In the genomic region with DNA sequence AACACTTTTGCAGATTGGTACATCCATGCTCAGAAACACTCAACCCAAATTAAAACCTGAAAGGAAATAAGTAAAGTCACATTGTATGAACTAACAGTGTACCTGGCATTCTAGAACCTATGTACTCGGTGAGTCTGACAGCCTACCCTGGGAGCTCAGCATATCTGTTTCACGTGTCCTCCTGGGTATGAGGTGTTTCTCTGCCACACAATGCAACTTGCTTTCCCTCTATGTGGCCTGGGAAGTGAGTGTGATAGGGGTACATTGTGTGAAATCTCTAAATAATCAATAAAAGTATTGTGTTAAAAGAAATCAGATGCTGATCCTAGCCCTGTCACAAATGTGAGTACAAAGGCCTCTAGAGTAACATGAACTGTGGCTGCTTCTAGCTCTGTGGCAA, we compare ENCODE assay signal across 22 mouse cellular contexts.
DNase-seq lines count a peak whose midpoint lies in the region; ATAC-seq lines count a peak whose summit lies in the region.
"Had no signal": no experiment of that assay in that cellular context is flagged by ENCODE, and none has a peak within 500 bp of the region (broad histone marks: within the 10 kb centered on the region; RNA-seq: fewer than 3 reads in every experiment).

No protein-coding gene starts in this region.

- H3K4me3 ChIP-seq in embryonic facial prominence, embryonic 12.5 days, result no peak overlapping the region
- no peak overlapping the region for H3K4me3 ChIP-seq in embryonic facial prominence, embryonic 10.5 days
- no peak overlapping the region for H3K4me3 ChIP-seq in embryonic facial prominence, embryonic 13.5 days
- no peak overlapping the region for H3K4me3 ChIP-seq in embryonic facial prominence, embryonic 14.5 days (ENCODE audit: low read depth, low read length)
- H3K4me3 ChIP-seq in embryonic facial prominence, embryonic 15.5 days (replicated peaks), result no peak overlapping the region
- no peak overlapping the region for H3K4me3 ChIP-seq in forebrain, embryonic 10.5 days

- ATAC-seq in embryonic facial prominence, embryonic 12.5 days (ENCODE audit: insufficient number of reproducible peaks, insufficient read depth, low FRiP score, low TSS enrichment), result peak; percentile 52; the same call in 1 of the 2 replicates
- ATAC-seq in embryonic facial prominence, embryonic 13.5 days (ENCODE audit: insufficient number of reproducible peaks, insufficient read depth, low FRiP score, low TSS enrichment, low read depth), result peak; percentile 43; the same call in 1 of the 2 replicates
- ATAC-seq in embryonic facial prominence, embryonic 14.5 days (ENCODE audit: low read depth), result peak; percentile 85; the same call in 1 of the 2 replicates
- ATAC-seq in embryonic facial prominence, embryonic 15.5 days (ENCODE audit: insufficient number of reproducible peaks, low FRiP score, low TSS enrichment, low read depth), result 0 out of 2 replicates have a peak, but pooled peaks have one; percentile 11
- ATAC-seq in megakaryocyte-erythroid progenitor cell, adult 5-6 weeks (replicated peaks; ENCODE audit: low FRiP score, low TSS enrichment, poor library complexity, severe bottlenecking), result no peak
- ATAC-seq: activated CD4-positive, CD25-positive, alpha-beta regulatory T cell, adult 4 months; CD4-positive, CD25-positive, alpha-beta regulatory T cell, adult 4 months; Patski had no signal

- no peaks in the 10 kb centered on the region for H3K4me1 ChIP-seq in embryonic facial prominence, embryonic 12.5 days
- no peaks in the 10 kb centered on the region for H3K4me1 ChIP-seq in embryonic facial prominence, embryonic 10.5 days
- H3K4me1 ChIP-seq in embryonic facial prominence, embryonic 13.5 days, result no peaks in the 10 kb centered on the region
- H3K4me1 ChIP-seq in embryonic facial prominence, embryonic 14.5 days (ENCODE audit: control insufficient read depth, insufficient read depth, low read length), result no peaks in the 10 kb centered on the region
- H3K4me1 ChIP-seq in embryonic facial prominence, embryonic 15.5 days, result no peaks in the 10 kb centered on the region
- H3K4me1 ChIP-seq in forebrain, embryonic 10.5 days, result no peaks in the 10 kb centered on the region

- no peaks in the 10 kb centered on the region for H3K27me3 ChIP-seq in embryonic facial prominence, embryonic 12.5 days
- H3K27me3 ChIP-seq in embryonic facial prominence, embryonic 10.5 days (replicated peaks; ENCODE audit: low read depth, poor library complexity, severe bottlenecking), result no peaks in the 10 kb centered on the region
- no peaks in the 10 kb centered on the region for H3K27me3 ChIP-seq in embryonic facial prominence, embryonic 13.5 days
- no peaks in the 10 kb centered on the region for H3K27me3 ChIP-seq in embryonic facial prominence, embryonic 14.5 days (replicated peaks; ENCODE audit: control insufficient read depth, insufficient read depth, low read length)
- no peaks in the 10 kb centered on the region for H3K27me3 ChIP-seq in embryonic facial prominence, embryonic 15.5 days
- no peaks in the 10 kb centered on the region for H3K27me3 ChIP-seq in forebrain, embryonic 10.5 days (ENCODE audit: poor library complexity, severe bottlenecking)
- H3K27me3 ChIP-seq: CH12.LX, Patski had no signal

- H3K9ac ChIP-seq in embryonic facial prominence, embryonic 12.5 days, result no peak overlapping the region
- H3K9ac ChIP-seq in embryonic facial prominence, embryonic 13.5 days, result no peak overlapping the region
- H3K9ac ChIP-seq in embryonic facial prominence, embryonic 14.5 days (ENCODE audit: low read depth, low read length), result no peak overlapping the region
- H3K9ac ChIP-seq in embryonic facial prominence, embryonic 15.5 days, result no peak overlapping the region

- no peaks in the 10 kb centered on the region for H3K9me3 ChIP-seq in embryonic facial prominence, embryonic 12.5 days
- H3K9me3 ChIP-seq in embryonic facial prominence, embryonic 10.5 days, result no peaks in the 10 kb centered on the region
- H3K9me3 ChIP-seq in embryonic facial prominence, embryonic 13.5 days, result no peaks in the 10 kb centered on the region
- H3K9me3 ChIP-seq in embryonic facial prominence, embryonic 14.5 days (ENCODE audit: control insufficient read depth, low read length), result no peaks in the 10 kb centered on the region
- no peaks in the 10 kb centered on the region for H3K9me3 ChIP-seq in embryonic facial prominence, embryonic 15.5 days (replicated peaks)
- no peaks in the 10 kb centered on the region for H3K9me3 ChIP-seq in forebrain, embryonic 10.5 days

- H3K4me2 ChIP-seq in embryonic facial prominence, embryonic 12.5 days (replicated peaks), result no peak overlapping the region
- no peak overlapping the region for H3K4me2 ChIP-seq in embryonic facial prominence, embryonic 13.5 days
- no peak overlapping the region for H3K4me2 ChIP-seq in embryonic facial prominence, embryonic 14.5 days (ENCODE audit: low read depth, low read length)
- no peak overlapping the region for H3K4me2 ChIP-seq in embryonic facial prominence, embryonic 15.5 days (replicated peaks)

- no peak for DNase-seq in embryonic facial prominence, embryonic 10.5 days (ENCODE audit: low spot score)
- peak; percentile 28 for DNase-seq in embryonic facial prominence, embryonic 14.5 days (ENCODE audit: low spot score)
- DNase-seq in forebrain, embryonic 10.5 days (ENCODE audit: extremely low spot score, low spot score), result no peak
- no peak for DNase-seq in thymus, postnatal 0 days (ENCODE audit: low spot score)
- DNase-seq: adrenal gland, adult 2 months; adrenal gland, adult 8-10 months; adrenal gland, postnatal 10 days; adrenal gland, postnatal 14 days; adrenal gland, postnatal 25 days; adrenal gland, postnatal 36 days; B cell, adult 2 months; cerebellum, adult 11 months; cerebellum, adult 11-12 months had no signal

- H3K36me3 ChIP-seq in embryonic facial prominence, embryonic 12.5 days, result no peaks in the 10 kb centered on the region
- no peaks in the 10 kb centered on the region for H3K36me3 ChIP-seq in embryonic facial prominence, embryonic 10.5 days (replicated peaks)
- no peaks in the 10 kb centered on the region for H3K36me3 ChIP-seq in embryonic facial prominence, embryonic 13.5 days
- H3K36me3 ChIP-seq in embryonic facial prominence, embryonic 14.5 days (ENCODE audit: control insufficient read depth, insufficient read depth, low read length), result no peaks in the 10 kb centered on the region
- H3K36me3 ChIP-seq in embryonic facial prominence, embryonic 15.5 days, result no peaks in the 10 kb centered on the region
- no peaks in the 10 kb centered on the region for H3K36me3 ChIP-seq in forebrain, embryonic 10.5 days (replicated peaks)
- H3K36me3 ChIP-seq: G1E had no signal

- no peak overlapping the region for H3K27ac ChIP-seq in embryonic facial prominence, embryonic 12.5 days
- no peak overlapping the region for H3K27ac ChIP-seq in embryonic facial prominence, embryonic 10.5 days (replicated peaks)
- H3K27ac ChIP-seq in embryonic facial prominence, embryonic 13.5 days, result no peak overlapping the region
- no peak overlapping the region for H3K27ac ChIP-seq in embryonic facial prominence, embryonic 14.5 days (replicated peaks; ENCODE audit: low read depth, low read length)
- no peak overlapping the region for H3K27ac ChIP-seq in embryonic facial prominence, embryonic 15.5 days (replicated peaks)
- H3K27ac ChIP-seq in forebrain, embryonic 10.5 days, result no peak overlapping the region

- 65% methylated on average over 2 of the region's 2 CpGs for WGBS in embryonic facial prominence, embryonic 12.5 days
- WGBS in embryonic facial prominence, embryonic 10.5 days, result 73% methylated on average over 2 of the region's 2 CpGs
- 59% methylated on average over 2 of the region's 2 CpGs for WGBS in embryonic facial prominence, embryonic 13.5 days
- 53% methylated on average over 2 of the region's 2 CpGs for WGBS in embryonic facial prominence, embryonic 14.5 days
- WGBS in embryonic facial prominence, embryonic 15.5 days, result 61% methylated on average over 2 of the region's 2 CpGs
- 78% methylated on average over 2 of the region's 2 CpGs for WGBS in forebrain, embryonic 10.5 days
